Mouse (Mus musculus) layer of hippocampus, adult 11-12 months (tissue): ENCODE data around the gene Zp3r.
"Not testable (repeated sequence)": the region's sequence is repeated elsewhere in the genome, so short reads cannot be mapped to it uniquely, and the experiment has no call there.

Experiments used
- DNase-seq: peaks from one replicate; pipeline ENCODE4 v3.0.0; 2022; ENCODE audit warnings: low spot score

Gene Zp3r

GRCm38 (mm10) chr1:130629521-130629920 lies at the start of gene Zp3r:
TSS of gene Zp3r (minus strand) at chr1:130629621.
- DNase-seq = no peak

GRCm38 (mm10) chr1:130678551-130678950 lies 49.1 kb upstream of the Zp3r start:
- no peak for DNase-seq

GRCm38 (mm10) chr1:130663576-130663975 lies 34.2 kb upstream of the Zp3r start:
- not testable (repeated sequence) for DNase-seq

GRCm38 (mm10) chr1:130661454-130661853 lies 32.0 kb upstream of the Zp3r start, which contains the start of gene C4bp:
TSS of gene C4bp (minus strand) at chr1:130661632.
- no peak for DNase-seq

- not testable (repeated sequence) for DNase-seq
Measured at GRCm38 (mm10) chr1:130659641-130660040, 30.2 kb upstream of the Zp3r start.

GRCm38 (mm10) chr1:130644103-130644502 lies 14.7 kb upstream of the Zp3r start:
- DNase-seq = no peak

- no peak for DNase-seq
Measured at GRCm38 (mm10) chr1:130640967-130641366, 11.5 kb upstream of the Zp3r start.

GRCm38 (mm10) chr1:130633761-130634410 lies 4.5 kb upstream of the Zp3r start:
- peak; percentile 68 for DNase-seq

GRCm38 (mm10) chr1:130633316-130633715 lies 3.9 kb upstream of the Zp3r start:
- DNase-seq = no peak

- no peak for DNase-seq
Measured at GRCm38 (mm10) chr1:130596291-130596690, 33.1 kb downstream of the Zp3r start.

- no peak for DNase-seq
Measured at GRCm38 (mm10) chr1:130588659-130589058, 40.8 kb downstream of the Zp3r start.

GRCm38 (mm10) chr1:130576389-130576788 lies 53.0 kb downstream of the Zp3r start:
- peak; percentile 10 for DNase-seq

- peak; percentile 70 for DNase-seq
Measured at GRCm38 (mm10) chr1:130575962-130576361, 53.5 kb downstream of the Zp3r start.

- DNase-seq = no peak
Measured at GRCm38 (mm10) chr1:130551407-130552249, 77.8 kb downstream of the Zp3r start.

GRCm38 (mm10) chr1:130550242-130551167 lies 78.9 kb downstream of the Zp3r start:
- no peak for DNase-seq

- DNase-seq = no peak
Measured at GRCm38 (mm10) chr1:130549698-130550097, 79.7 kb downstream of the Zp3r start.

GRCm38 (mm10) chr1:130549160-130549559 lies 80.3 kb downstream of the Zp3r start:
- no peak for DNase-seq

- DNase-seq = peak; percentile 38
Measured at GRCm38 (mm10) chr1:130547674-130548429, 81.6 kb downstream of the Zp3r start.
